Mouse (Mus musculus) neural tube, embryonic 10.5 days (tissue): ENCODE measurements at regions not wholly inside any gene's neighbourhood (a gene's known extent, or its start where the extent isn't known, plus 50 kb on each side); places are given as distances from the start of the nearest gene placed in this dataset.

ENCODE experiments used
- DNase-seq: peaks from one replicate; pipeline ENCODE4 v3.0.0-alpha.2; 2017; ENCODE audit warnings: low spot score; ENCODE audit errors: extremely low spot score

- DNase-seq, result no peak
Observed at GRCm38 (mm10) chr9:59153945-59154344, 117.7 kb upstream of the Neo1 start.

GRCm38 (mm10) chr9:59153126-59153525, 116.9 kb upstream of the Neo1 start:
- no peak for DNase-seq

DNA sequence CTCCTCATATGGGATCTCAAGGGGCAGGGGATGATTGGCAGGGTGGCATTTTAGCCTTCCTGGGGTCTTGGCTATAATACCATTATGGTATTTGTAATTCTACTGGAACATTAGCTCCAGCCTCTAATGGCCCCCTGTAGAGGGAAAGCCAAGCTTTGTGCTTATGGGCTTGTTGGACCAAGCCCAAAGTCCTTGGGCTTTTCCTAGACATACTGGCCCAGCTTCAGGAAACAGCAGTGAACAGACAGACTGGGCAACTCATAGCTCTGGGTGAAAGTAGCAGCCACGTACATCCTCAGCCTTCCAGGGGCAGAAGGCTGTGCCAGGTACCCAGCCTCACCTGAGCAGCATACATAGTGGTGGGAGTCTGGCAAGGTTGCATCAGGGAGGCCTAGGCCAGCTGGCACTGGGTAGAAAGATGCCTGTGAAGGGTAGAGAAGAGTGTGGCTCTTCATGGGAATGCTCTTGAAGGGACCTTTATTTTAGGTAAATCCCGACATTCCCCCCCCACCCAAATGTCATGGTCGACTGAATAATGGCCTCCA, 108.1 kb upstream of the Neo1 start:
- no peak for DNase-seq

DNA sequence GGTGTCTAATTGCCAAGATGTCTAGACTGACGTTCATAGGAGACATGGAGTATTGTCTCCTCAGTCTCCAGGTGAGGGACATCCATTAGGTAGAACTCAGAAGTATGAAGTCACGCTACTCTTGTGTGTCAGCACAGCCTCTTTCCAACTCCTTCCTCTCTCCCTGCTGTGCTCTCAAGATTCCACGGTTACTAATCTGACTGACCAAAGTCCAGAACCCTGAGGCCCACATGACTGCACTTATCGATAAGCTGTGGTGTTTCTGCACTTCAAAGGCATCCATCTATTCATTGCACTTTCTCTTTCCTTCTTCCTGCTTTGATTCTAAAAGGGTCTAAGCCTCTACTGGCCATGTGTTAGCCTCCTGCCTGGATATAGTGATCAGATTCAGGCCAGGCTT, 107.4 kb upstream of the Neo1 start:
- DNase-seq, result no peak

- peak; percentile 44 for DNase-seq
Observed at GRCm38 (mm10) chr9:59134171-59135041, 98.2 kb upstream of the Neo1 start.

GRCm38 (mm10) chr9:59129699-59130340, 93.6 kb upstream of the Neo1 start:
- no peak for DNase-seq

- DNase-seq, result no peak
Observed at GRCm38 (mm10) chr9:59129252-59129651, 93.0 kb upstream of the Neo1 start.

- no peak for DNase-seq
Observed at GRCm38 (mm10) chr9:59128023-59128422, 91.8 kb upstream of the Neo1 start.

DNA sequence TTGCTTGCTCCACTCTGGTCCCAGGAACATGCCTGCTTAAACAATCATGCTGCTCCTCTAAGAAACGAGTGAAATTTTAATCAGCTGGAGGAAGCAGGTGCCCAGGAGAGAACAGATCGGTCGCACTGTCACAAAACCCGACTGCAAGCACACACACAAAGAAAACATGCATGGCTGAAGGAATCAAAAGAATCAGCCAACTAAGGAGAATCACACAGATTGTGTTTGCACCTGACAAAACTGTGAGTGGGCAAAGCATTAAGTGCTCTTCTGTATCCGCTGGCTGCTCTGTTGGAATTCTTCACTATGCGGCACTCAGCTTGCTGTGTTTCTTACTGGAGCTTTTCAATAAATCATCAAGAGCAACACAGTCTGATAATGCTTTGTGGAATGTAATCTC, 89.6 kb upstream of the Neo1 start:
- no peak for DNase-seq

DNA sequence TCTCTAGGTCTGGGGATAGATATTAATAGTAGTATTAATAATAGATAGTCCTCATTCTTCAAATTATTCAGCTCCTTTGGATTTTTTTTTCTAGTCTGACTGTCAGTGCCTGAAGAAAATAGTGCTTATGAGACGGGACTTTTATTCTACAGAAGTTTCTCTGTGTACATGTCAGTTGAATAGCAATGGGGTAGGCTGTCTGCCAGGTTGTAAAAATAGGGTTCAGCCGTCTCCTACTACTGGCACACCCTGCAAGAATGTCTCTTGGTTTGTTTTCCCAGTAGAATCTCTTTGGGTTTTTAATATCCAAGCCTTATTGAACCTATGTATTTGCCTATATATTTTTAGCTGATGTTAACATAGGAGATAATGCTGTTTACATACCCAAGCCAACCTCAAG, 80.3 kb upstream of the Neo1 start:
- DNase-seq, result no peak

DNA sequence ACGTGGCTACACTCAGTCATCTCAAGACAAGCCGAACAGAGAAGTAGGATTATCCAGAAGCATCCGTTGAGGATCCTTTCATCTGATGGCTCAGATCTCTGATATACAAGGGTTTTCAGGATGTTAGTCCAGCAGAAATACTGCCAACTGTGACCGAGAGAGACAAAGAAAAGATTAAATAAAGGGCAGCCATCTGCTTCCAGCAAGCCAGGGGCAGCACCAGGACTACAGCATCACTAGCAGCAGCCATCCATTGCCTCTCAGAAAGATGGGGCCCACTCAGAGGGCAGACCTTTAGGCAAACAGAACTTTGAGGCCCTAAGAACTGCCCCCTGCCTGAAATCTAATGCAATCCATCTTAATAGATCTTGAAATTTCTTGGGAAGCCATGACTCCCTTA, 77.6 kb upstream of the Neo1 start:
- DNase-seq, result no peak

DNA sequence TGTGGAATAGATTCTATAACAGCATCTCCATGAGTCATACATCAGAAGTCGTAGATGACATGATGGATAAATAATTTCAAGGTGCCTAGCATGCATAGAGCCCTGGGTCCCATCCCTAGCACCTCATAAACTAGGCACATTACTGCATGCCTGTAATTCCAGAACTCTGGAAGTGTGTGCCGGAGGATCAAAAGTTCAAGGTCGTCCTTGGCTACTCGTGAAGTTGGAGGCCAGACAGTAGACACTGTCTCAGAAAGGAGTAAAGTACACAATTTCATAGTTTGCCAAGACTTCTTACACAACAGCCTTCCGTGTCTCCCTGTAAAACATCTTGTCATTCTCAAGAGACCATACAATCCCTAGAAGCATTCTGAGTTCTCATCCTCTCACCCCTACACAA, 63.5 kb upstream of the Neo1 start:
- DNase-seq, result no peak

DNA sequence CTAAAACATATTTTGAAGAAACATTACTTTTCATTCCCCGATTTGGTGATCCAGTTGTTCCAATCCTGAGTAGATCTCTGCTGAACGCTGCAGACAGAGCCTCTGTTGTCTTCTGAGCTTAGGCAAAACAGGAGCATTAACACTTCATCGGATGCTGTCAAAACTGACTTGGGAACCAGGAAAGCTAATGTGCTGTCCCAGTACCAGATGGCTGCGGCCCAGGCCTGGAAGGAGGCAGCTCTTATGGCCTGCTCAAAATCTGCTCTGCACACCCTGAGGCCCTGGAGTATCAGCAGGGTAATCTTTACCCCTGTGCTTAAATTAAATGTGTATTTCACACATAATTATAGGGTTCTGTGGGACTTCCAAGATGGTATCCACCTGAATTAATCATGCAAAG, 61.3 kb upstream of the Neo1 start:
- DNase-seq, result no peak

- DNase-seq, result no peak
Observed at GRCm38 (mm10) chr9:59096551-59097268, 60.5 kb upstream of the Neo1 start.

DNA sequence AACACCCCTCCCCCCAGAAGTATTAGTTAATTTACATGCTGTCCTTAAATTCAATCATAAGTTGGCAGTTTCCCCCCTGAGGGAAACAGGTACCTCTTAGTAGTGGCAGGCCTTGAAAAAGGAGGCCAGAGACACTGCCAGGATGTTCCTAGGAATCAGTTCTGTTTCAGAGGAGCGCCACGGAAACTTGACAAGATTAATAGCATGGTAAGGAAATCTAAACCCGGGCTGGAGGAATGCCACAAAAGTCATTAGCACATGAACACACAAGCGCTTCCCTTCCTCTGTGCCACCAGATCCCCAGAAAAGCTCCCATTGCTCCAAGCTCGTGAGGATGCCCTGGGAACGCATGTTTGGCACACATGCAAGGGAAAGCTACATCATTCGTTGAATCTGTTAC, 59.4 kb upstream of the Neo1 start:
- DNase-seq, result no peak

DNA sequence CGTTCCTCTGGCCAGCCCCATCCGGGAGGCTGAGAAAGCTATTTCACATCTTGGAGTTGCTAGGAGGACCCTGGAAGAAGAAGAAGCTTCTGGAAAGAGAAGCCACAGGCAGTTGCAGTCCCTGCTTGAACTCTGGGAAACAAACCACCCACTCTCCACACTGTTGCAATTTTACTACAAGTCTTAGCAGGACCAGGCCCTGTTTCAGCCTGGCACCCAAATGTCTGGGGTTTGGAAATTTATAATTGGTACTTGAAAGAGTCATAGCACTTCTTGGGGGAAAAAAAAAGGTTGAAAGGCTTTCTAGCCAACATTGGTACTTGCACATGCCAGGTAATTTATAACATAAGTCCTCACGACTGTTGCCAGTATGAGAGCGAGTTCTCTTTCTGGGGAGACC, 57.9 kb upstream of the Neo1 start:
- no peak for DNase-seq

- no peak for DNase-seq
Observed at GRCm38 (mm10) chr9:59091179-59091578, 54.9 kb upstream of the Neo1 start.

- DNase-seq, result no peak
Observed at GRCm38 (mm10) chr9:59087704-59088103, 51.5 kb upstream of the Neo1 start.

DNA sequence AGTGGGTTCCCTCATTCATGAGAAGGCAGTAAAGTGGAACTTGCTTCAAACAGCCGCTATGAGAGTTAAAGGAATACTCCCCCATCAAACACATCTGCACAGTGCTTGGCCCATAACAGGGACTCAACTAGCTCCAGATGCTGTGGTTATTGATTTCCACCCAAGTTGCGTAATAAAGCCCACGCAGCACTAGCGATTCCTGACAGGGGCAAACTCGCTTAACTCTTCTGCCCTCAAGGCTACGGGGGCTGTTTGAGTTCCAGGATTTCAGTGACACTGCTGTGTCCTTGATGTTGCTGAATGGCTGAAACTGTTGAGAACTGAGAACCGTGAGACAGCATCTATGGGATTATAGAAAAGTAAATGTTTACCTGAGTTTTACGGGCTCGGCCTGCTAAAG, 50.9 kb upstream of the Neo1 start:
- DNase-seq, result no peak

DNA sequence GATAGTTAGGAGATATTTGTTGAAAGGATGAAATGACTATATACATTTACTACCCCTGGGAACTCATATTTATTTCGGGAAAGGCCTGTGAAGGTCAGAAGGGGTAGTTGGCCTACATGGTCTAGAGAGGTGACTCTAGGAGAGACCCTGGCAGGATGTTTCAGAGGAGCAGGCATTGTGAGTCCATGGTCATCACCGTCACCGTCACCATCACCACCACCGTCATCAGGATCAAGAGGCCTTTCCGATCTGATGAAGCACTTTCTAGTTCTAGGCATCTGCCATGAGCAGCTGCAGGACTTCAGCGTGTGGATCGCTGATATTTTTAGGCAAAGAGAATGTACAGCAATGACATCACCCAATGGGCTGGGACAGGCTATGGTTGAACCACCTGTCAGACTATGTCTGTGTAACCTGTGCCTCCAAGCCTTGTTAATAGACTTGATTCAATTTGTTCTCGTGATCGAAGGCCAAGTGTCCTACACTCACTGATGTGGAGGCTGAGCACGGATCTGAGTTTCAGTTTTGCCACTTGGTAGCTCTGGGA, 50.4 kb upstream of the Neo1 start:
- no peak for DNase-seq
